Mouse (Mus musculus): ENCODE data around the gene Tbc1d23. TPM values are rescaled to one million over a fixed set of nuclear protein-coding genes. Genes with fewer than 3 reads are reported as not detected.
"Not testable (repeated sequence)": the region's sequence is repeated elsewhere in the genome, so short reads cannot be mapped to it uniquely, and the experiment has no call there.

The Tbc1d23 gene
- total RNA-seq, 1 experiment from 2014 or later = 45.1 TPM

GRCm38 (mm10) chr16:57215957-57216356, 15.3 kb downstream of the Tbc1d23 start:
- DNase-seq = no peak

- DNase-seq = no peak
Measured at GRCm38 (mm10) chr16:57211037-57211436, 20.3 kb downstream of the Tbc1d23 start.

DNA sequence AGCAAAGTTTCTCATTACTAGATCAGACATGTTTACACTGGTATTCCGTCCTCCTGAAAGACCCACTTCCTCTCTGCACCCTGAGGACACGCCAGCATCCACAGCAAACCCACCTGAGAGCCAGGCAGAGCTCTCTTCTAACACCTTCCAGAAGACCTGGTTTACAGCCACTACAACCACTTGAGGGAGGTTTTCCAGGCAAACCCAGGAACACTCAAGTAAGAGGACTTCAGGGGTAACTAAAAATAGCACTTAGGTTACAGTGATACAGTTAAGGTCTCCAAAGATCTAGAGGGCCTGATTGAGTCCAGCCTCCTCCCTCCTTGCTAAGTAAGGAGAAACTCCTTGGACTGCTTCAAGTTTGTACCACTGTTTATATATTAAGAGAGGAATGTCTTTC, 23.0 kb downstream of the Tbc1d23 start:
- no peak for DNase-seq

- no peak for DNase-seq
Measured at GRCm38 (mm10) chr16:57197281-57197680, 34.0 kb downstream of the Tbc1d23 start.

- DNase-seq = no peak
Measured at GRCm38 (mm10) chr16:57196590-57196989, 34.7 kb downstream of the Tbc1d23 start.

DNA sequence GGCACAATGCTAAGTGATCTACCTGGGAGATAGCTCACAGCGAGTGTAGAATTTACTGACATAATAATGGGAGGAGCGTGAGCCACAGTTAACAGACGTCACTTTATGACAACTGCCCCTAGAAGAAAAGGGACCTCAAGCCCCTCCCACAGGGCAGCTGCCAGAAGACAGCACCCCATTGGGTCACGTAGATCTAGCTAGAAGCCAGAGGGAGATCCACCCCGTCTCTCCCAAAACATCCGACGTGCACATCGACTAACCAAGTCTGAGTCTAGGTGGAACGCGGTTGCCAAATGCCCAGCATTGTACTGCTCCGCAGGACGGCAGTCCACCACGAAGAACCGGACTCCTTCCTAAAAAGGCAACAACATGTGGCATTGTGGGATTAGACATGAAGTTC, 40.1 kb downstream of the Tbc1d23 start:
- DNase-seq = no peak

- DNase-seq = no peak
Measured at GRCm38 (mm10) chr16:57190390-57190789, 40.9 kb downstream of the Tbc1d23 start.

DNA sequence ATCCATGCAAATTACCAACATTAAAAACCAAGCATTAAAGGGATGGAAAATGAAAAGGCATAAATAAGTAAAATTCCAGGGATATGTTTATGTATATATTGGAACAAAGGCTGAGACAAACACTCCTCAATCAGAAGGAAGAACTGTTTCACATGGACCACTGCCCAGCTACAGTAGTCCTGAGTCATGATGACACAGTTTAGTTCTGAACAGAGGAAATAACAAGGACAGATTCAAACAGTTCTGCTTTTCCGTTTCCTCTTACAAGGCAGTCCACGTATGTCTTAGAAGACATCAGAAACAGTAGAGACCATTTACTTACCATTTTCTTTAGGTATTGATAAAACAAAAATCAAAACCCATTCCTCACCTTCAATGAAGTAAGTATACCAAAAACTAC, 41.8 kb downstream of the Tbc1d23 start:
- DNase-seq = no peak

DNA sequence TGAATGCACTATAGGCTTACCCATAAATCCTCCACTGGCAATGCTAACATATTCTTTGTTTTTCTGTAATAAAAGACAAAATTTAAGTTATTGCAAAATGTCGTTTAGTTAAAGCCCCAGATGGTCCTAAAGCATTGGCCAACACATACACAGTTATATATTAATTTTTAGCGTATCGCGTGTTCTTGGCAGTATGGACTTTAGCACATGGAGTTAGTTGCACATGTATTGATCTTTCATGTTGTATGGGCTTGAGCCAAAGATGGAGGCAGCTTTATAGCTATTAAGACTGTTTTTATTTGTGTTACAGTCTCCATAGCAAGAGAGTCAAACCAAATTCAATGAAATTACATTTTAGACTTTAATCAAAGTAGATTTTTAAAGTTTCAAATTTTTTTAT, 44.7 kb downstream of the Tbc1d23 start:
- no peak for DNase-seq

- no peak for DNase-seq
Measured at GRCm38 (mm10) chr16:57182037-57182436, 49.3 kb downstream of the Tbc1d23 start.

DNA sequence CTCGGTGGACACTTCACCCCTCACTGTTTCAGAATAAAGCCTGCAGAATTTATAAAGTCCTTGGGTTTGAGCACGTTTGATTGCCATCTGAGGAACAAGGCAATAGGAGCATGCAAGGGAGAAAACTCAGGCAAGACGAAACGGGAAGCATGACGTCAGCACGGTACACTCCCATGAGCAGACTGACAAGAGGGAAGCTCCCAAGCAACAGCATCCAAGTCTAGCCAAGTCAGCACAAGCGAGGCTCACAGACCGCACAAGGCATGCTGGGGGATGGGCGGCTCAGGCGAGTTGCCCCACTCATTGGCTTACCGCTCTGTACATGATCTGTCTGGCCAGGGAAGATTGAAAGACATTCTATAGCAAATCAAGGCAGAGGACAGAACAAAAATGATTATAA, 50.1 kb downstream of the Tbc1d23 start:
- DNase-seq = no peak

- DNase-seq = no peak
Measured at GRCm38 (mm10) chr16:57177664-57178063, 53.6 kb downstream of the Tbc1d23 start.

DNA sequence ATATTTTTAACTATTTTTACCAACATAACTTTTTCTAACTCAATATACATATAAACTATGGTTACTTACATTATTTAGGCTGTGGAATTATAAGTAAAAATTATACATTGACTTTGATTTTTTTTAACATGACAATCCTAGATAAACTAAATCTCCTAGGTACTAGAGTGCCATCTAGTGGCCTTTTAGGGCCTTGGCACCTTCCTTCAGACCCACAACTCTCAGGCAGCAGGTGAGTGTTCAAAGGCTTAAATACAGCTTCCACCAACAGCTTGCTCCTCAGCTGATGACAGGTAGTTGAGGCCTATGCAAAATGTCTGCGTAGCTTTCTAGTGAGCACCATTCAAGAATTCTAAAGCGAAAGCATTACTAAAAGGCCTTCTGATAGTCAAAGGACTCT, 54.0 kb downstream of the Tbc1d23 start:
- DNase-seq = no peak

- DNase-seq = no peak
Measured at GRCm38 (mm10) chr16:57176276-57176675, 55.0 kb downstream of the Tbc1d23 start.

DNA sequence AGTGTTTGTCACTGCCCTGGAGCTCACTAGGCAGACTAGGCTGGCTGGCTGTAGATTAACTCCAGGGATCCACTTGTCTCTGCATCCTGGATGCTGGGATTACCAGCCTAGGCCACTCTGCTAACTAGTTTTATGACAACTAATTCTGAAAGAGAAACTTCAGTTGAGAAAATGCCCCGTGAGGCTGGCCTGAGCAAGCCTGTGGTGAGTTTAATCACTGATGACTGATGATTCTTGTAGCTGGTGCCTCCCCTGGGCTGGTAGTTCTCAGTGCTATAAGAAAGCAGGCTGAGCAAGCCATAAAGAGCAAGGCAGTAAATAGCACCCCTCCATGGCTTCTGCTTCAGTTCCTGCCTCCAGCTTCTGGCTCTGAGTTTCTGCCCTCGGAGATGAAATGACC, 55.6 kb downstream of the Tbc1d23 start:
- DNase-seq = no peak

DNA sequence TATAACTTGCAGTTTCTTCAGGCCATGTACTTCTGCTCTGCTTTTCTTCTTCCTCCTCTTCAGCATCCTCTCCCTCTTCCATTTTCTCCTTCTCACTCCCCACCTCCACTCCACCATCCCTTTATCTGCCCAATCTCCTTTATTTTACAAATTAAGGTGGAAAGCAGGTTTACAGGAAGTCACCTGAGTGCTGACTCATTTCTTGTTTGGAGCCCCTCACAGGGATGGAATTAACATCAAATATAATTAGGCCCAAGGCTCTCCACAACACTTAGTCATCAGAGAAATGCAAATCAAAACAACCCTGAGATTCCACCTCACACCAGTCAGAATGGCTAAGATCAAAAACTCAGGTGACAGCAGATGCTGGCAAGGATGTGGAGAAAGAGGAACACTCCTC, 56.8 kb downstream of the Tbc1d23 start:
- not testable (repeated sequence) for DNase-seq

GRCm38 (mm10) chr16:57171570-57171969, 59.7 kb downstream of the Tbc1d23 start:
- no peak for DNase-seq

- DNase-seq = no peak
Measured at GRCm38 (mm10) chr16:57171161-57171560, 60.1 kb downstream of the Tbc1d23 start.

GRCm38 (mm10) chr16:57168236-57168635, 63.1 kb downstream of the Tbc1d23 start:
- no peak for DNase-seq

- DNase-seq = no peak
Measured at GRCm38 (mm10) chr16:57167514-57167912, 63.8 kb downstream of the Tbc1d23 start.

- peak; percentile 98 for DNase-seq
Measured at GRCm38 (mm10) chr16:57166611-57167513, 64.4 kb downstream of the Tbc1d23 start, which contains the start of gene Nit2. Nit2 (minus strand) TSS chr16:57167341.

GRCm38 (mm10) chr16:57166086-57166485, 65.2 kb downstream of the Tbc1d23 start:
- no peak for DNase-seq

- DNase-seq = no peak
Measured at GRCm38 (mm10) chr16:57165157-57165556, 66.1 kb downstream of the Tbc1d23 start.

- no peak for DNase-seq
Measured at GRCm38 (mm10) chr16:57163694-57164093, 67.6 kb downstream of the Tbc1d23 start.
